Mouse (Mus musculus) cerebellum, postnatal 36 days (tissue): ENCODE measurements around the gene Olfr71.

Experiments used
- DNase-seq, 2 experiments: peaks; one replicate each; pipeline ENCODE4 v3.0.0; 2021 to 2022; ENCODE audit warnings: mixed read lengths in 2 of 2

Gene Olfr71

GRCm38 (mm10) chr4:43655656-43656338 is 54.3 kb downstream of the Olfr71 start:
- DNase-seq, result no peak
